Mouse (Mus musculus) cerebellum, adult (tissue): Measurements from ENCODE around the gene Zbtb14.

Experiments
- ATAC-seq: cut with Nextera tagmentation; 2 replicates; pipeline ENCODE4 v1.9.2; 2017; ENCODE audit warnings: mild to moderate bottlenecking, moderate library complexity, mixed read lengths; ENCODE audit not compliant: insufficient number of reproducible peaks, low FRiP score, low TSS enrichment

Gene Zbtb14

DNA sequence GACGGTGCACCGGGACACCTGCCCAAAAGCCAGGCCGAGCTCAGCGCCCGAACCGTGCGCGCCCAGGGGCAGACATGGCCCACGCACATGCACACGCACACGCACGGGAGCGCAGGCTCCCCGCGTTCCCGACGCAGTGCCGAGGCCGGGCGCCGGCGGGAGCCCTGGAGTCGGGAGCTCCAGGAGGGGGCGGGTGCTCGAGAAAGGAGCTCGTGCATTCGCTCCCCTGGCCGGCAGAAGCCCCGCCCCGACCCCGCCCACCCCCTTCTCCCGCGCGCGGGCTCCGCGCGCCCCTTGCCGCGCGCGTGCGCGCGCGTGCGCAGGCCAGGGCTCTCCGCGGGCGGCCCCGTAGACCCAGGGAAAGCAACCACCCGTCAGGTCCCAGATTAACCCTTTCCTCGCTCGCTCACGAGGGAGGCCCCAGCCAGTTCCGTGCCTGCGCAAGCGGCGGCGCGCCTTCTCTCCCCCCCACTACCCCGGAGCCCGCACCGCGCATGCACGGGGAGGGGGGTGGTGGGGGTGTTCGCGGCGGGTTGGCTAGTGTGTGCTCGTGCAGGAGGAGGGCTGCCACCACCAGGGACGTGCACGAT is at the start of gene Zbtb14:
Gene Zbtb14, plus strand, starts transcription at position 540 of the 590 bp plus-strand sequence.
- peak; percentile 76 for ATAC-seq

DNA sequence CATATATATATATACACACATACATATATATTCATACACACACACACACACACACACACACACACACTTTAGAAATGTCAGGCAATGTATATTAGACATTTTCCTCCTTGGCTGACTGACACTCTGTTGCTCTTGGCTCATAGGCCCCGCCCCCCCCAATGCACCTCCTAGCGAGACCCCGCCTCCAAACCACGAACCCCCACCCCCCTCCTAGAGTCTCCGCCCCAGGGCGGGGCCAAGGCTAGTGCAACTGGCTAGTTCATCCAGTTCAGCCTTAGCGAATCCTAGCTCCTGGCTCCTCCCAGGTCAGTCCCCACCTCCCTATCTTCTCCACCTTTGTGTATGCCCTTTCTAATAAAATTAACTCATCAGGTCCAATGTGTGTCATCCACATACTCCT is 36.8 kb upstream of the Zbtb14 start:
- no peak for ATAC-seq

DNA sequence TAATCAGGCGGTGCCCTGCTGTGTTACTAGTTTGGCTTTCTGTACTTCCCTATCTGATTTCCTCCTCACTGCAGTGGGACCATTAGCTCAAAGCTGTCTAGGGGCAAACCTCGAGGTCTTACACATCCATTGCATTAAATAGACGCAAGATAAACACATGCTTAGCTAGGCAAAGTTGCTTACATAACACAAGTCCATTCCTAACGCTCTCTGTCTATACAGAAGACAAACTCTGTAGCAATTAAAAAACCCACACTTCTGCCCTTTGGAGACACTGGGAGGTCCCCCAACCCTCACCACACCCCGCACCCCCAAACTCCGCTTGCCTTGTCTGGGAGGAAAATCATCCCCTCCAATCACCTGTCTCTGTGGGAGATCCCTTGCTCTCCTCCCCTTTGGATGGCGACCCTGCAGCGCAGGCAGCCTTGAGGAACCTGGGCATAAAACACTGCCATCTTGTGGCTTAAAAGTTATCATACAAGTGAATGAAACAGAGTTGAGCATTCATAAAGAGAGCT is 33.8 kb upstream of the Zbtb14 start:
- peak; percentile 80; the same call in 1 of the 2 replicates for ATAC-seq

DNA sequence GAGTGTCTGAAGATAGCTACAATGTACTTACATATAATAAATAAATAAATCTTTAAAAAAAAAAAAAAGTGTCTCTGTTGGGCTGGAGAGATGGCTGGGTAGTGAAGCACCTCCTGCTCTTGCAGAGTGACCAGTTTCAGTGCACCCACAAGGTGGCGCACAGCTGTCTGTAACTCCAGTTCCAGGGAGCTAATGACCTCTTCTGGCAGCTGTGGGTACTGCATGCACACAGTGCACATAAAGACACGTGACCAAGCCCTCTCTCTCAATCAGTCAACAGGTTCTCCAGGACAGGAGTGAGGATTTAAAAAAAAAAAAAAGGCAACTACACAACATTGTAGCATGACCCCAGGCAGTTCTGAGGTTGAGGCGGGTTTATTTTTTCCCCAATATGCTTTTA is 17.8 kb upstream of the Zbtb14 start:
- no peak for ATAC-seq

DNA sequence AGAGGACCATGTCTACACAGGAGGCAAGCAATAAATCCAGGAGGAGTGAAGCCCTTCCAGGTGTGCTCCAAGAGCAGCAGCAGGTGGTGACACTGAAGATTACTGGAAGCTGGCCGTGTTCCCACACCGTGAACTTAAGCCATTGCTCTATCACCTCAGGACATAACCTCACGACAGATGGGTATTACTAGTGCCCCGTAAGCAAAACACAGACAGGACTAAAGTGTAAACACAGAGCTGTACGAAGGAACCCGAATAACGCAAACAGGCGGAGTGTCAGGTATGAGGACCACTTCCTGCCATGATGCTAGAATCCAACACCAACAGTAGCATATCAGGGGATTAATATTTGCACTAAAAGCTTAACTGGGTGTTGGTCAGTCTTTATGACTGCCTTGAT is 2.0 kb upstream of the Zbtb14 start:
- no peak for ATAC-seq

DNA sequence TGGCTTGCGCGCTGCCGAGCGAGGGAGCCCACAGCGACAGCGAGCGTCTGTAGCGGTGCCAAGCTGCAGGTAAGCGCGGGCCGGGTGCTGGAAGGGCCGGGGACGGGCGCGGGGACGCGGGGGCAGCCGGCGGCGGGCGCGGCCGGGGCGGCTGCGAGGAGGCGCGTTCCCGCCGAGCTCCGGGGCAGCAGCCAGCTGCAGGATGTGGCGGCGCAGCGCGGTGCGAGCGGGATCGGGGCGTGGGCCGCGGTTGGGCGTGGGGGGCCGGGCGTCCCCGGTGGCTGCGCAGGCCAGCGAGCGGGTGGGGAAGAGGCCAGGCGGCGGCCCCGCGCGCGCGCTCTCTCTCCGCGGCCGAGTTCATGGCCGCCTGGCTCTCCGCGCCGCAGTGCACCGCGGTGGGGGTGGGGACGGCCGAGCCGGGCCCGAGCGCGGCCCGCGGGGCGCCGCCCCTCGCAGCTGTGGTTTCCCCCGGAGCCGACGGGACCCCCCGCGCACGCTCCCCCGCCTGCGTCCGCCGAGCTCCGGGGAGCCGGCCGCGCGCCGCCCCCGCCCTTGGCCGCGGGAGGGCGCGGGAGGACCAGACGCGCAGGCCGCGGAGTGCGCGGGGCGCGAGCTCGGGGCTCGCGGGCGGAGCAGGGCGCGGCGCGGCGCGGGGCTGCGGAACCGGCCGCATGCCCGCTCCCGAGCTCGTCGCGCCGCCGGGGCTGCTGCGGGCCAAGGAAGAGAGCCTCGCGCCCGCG is 521 bp downstream of the Zbtb14 start:
- ATAC-seq: peak; percentile 60

DNA sequence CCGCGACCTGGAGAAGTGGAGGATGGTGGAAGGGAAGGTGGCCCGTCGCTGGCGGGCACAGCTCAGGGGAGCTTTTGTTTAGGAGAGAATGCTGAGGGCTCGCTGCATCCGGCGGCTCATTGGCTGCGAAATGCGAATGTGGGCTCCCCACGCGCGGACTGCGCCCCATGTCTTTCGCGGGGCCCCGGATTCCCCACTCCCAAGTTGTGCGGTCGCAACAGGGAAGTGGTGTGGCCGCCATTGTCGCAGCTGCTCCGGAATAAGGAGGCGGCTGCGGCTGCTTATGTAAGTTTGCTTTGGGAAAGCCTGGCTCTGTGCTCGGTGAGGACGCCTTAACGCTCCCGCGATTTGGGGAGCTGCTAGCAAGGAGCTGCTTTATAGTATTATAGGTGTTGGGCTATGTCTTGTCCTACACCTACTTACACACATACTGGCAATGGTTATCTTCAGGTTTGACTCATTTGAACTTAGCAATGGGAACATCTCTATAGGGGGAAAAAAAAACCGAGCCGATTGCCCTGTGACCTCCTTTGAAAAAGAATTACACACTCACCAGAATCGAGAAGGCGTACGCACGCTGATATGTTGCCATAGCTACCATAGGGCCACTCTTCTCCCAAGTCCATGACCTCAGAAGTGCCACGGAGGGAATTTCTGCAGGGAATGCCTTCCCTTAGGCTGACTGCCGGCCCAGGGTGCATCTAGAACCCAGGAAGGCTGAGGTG is 1.3 kb downstream of the Zbtb14 start:
- peak; percentile 47 for ATAC-seq

DNA sequence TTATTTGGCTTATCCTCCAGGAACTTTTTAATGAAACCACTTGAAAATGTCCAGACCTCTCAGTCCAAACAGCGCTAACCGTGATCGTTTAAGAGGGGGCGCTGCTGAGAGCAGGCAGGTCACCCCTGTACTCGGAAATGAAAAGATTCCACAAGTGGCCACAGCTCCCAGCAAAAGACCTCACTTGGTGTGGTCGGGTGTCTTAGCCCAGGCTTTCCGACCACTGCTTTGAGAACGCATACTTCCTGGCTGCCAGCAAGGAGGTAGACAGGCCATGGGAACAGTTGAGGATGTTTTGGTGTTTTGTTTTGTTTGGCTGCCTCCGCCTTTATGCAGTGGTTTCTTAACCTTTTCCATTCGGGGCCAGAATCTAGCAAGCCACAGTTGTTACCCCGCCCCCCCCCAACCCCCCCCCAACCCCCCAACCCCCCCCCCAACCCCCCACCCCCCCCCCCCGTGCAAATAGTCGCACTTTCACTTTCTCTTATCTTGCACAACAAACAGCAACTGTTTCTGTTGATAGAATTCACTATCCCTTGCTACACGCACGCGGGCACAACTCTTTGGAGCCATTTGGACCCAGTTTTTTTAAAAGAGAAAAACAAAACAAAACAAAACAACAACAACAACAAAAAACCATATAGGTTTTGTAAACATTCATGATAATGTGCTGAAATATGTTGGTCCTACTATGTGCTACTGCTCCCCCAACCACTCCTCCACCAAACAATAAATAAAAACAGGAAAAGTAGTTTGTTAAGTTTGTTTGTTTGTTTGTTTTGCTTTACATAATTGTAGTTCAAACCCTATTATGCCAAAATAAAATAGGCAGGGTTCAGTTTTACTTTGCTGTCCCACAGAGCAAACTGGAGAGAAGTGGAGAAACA is 13.5 kb downstream of the Zbtb14 start:
- no peak for ATAC-seq

DNA sequence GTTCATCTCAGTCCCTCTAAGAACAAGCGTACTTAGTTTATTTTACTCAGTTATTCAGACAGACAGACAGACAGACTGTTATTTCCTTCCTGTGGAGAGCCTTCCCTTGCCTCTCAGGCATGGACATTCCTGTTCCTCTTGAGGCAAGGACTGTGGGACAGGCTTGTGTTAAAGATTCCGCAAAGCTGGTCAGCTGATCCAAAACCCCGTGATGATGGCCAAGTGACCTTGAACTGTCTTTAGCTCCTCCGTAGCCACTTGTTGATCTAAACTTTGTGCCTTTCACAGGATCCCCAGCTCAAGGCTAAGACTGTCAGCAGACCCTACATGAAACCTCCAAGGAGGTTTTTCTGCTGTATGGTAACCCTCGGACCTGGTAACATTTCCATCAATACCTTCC is 14.3 kb downstream of the Zbtb14 start:
- no peak for ATAC-seq

DNA sequence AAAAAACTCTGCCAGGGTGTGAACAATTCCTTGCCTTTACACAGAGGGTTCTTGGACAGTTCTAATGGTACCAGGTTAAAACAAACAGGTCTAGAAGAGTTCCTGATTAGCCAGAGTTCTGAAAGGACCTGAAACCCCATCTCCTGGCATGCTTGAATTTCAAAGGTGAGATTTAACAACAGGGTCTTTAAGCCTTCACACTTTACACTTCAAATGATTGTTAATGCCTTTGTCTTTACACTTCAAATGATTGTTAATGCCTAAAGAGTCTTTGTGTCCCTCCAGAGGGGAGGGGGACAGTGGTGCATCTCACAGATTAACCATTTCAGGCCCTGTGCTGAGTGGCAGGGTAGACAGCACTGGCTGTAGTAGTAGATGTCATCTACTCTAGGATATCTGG is 15.2 kb downstream of the Zbtb14 start:
- ATAC-seq: no peak

DNA sequence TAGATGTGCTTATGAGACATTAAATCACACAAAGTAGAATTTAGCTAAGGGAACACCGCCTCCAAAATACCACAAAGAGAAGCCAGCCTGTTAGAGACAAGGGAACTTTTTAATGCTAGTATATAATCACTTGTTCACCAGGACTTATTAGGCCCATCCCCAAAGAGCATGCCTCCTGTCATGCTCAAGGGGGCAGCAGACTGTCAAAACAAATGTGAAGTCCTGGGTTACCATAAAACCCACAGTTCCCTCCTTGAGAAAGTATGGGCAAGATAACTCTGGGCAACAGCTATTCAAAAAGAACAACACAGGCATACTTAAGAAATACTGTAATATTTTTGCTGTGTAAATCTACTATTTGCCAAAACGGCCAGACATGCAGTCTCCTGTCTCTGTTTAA is 18.3 kb downstream of the Zbtb14 start:
- no peak for ATAC-seq

DNA sequence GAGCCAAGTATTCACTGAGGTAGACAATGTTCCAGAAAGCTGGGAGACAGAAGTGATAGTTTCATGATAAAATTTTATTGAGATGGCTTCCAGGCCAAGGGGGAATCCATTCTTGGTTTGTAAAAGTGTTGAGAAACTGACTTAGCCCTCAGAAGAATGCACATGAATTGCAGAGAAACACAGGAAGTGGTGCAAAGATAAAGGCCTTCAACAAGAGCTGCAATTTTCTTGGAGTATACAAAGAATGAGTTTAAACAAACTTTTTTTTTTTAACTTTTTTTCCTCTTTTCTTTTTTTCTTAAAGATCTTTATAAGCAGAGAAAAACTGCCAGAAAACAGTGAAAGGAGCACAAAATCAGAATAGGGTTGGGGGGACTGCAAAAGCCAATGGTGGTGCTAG is 33.3 kb downstream of the Zbtb14 start:
- ATAC-seq: no peak

DNA sequence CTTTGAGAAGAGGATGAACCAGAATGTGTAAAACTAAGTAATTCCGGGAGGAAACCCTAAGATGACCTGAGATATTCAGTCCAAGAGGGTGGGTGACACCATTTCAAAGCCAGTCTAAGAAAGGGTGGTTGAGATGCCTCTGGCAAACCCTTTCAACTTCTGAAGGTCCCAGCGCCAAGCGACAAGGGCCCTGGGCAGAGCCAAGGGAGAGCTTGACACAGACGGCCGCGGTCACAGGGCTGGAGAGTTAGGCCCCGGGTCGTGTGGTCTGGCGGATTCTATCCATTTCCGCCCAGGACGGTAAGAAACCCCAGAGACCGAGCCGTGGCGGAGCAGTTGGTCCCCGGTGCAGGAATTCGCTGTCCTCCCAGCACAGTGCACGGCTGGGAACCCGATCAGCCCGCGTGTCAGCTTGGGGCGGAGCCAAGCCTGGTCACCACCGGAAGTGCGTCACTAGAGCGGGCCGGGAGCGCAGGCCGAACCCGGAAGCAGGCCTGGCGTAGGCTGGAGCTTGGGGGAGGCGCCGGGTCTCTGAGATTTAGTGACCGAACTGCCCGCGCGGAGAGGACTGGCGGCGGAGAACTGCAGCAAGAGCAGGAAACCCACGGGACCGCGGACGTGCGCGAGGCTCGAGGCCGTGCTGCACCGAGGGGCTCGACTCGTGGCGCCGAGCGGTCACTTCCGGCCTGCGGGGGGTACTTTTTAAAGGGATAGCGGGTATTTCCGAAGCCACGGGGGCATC is 34.2 kb downstream of the Zbtb14 start:
- ATAC-seq: peak; percentile 96

DNA sequence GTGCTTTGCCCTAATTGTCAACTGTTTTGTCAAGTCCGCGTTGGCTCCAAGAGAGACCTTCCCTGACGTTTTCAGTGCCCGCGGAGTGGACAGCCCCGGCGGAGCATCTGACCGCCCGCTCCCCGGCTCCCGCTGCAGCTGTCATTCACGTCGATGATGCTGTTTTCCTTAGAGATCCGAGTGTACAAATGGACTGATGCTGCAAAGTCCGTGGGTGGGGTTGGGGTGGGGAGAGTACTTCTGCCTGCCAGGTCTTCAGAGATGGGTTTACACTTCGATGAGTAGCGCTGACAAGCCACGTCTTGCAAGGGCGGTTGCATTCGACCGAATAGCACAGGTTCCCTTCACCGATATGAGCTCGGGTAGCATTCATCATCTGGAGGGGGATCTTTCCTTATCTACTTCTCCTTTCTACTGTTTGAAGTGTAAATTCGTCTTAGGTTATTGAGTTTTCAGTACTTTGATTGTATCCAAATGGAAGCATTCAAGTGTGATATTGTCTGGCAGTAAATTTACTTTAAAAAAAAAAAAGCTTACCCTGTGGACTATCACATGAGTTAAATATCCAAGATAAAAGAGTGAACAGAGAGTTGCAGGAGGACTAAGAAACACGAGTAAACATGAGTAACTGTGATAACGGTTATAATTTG is 35.0 kb downstream of the Zbtb14 start:
- no peak for ATAC-seq

DNA sequence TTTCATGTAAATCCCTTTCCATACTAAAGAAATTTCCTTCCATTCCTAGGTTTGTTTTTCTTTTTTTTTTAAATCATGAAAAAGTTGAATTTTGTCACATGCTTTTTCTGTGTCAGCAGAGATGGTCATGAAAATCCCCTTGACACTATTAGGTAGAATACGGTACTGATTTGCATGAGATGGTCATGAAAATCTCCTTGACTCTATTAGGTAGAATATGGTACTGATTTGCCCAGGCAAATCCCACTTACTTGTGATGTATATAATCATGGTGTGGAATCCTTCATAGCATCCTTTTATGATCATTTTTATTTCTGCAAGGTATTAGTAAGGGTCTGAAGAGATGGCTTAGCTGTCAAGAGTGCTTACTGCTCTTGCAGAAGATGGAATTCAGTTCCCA is 38.7 kb downstream of the Zbtb14 start:
- no peak for ATAC-seq

DNA sequence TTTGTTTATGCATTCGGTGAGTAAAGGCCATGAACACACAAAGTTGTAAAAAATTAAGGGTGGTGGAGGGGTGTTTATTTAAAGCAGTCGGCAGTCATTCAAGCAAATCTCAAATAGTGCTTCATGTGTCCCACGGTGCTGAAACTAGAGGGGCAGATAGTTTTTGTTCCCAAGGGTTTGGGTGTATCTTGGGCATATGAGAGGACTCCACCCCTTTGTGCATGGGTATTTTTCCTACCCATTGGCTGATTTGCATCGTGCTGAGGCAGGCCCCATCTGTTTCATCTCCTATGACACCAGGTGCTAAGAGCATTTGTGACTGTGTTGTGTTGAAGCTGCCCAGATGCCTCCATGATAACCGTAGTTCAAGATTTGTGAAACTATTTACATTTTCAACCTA is 55.0 kb downstream of the Zbtb14 start:
- no peak for ATAC-seq

DNA sequence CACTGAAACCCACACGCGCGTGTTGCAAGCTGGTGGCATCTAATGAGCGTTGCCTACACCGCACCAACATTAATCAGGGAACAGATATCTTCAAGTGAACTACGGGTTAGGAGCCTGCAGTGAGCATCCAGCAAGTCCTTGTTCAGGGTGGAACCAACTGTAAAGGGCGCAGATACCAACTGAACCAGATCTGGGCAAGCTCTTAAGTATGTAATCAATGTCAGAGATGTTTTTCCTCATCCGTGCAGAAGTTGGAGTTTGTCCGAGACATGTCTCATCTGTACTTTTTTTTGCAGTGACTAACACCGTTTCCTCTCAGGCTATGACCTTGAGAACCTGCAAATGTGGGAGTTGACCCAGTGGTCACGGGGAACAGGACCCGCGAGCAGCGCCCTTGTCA is 55.6 kb downstream of the Zbtb14 start:
- ATAC-seq: no peak

DNA sequence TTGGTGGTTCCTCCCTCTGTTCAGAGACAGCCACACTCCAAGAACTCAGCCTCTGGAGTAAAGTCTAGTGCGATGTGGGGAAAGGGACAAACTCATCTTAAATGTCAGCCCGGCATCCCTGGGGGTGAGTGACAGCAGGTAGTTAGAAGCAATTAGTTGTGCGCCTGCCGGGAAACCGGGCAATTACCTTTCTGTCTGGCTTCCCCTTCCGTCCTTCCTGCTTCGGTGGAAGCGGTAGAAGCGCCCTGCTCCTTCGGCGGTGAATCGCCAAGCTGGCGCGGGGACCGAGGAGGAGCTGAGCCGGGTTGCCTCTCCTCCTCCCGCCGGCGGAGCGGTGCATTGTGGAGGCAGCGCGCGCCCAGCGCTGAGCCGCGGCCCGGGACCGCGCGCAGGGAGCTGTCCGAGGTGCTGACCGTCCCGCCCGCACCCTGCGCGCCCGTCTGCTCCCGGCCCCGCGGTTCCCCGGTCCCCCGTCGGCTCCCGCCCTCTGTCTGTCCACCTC is 56.2 kb downstream of the Zbtb14 start, which contains the start of gene Akain1:
Gene Akain1, plus strand, starts transcription at position 337 of the 502 bp plus-strand sequence.
- peak; percentile 88 for ATAC-seq
